Mouse (Mus musculus) lung, embryonic 16.5 days (tissue): ENCODE results near the gene Cbx8. TPM values are rescaled to one million over a fixed set of nuclear protein-coding genes. Genes with fewer than 3 reads are reported as not detected.

Experiments
- ATAC-seq: fragments of 200-750 bp; cut with Nextera tagmentation; 2 replicates; pipeline ENCODE4 v1.8.0; 2017; ENCODE audit warnings: low read depth, mild to moderate bottlenecking, moderate library complexity
- H3K27ac ChIP-seq: fragments of 300-500 bp; sonication (generic); 2 replicates; pipeline ENCODE4 v1.5.1; 2014; ENCODE audit warnings: mild to moderate bottlenecking, control low read depth, low read length
- H3K27me3 ChIP-seq: fragments of 300-500 bp; sonication (generic); 2 replicates; pipeline ENCODE4 v1.6.1; 2014; ENCODE audit warnings: low read depth, low read length, mixed read lengths; ENCODE audit not compliant: control insufficient read depth, insufficient read depth
- H3K36me3 ChIP-seq: fragments of 300-500 bp; sonication (generic); 2 replicates; pipeline ENCODE4 v1.6.1; 2014; ENCODE audit warnings: low read length; ENCODE audit not compliant: control insufficient read depth, insufficient read depth
- H3K4me1 ChIP-seq: fragments of 300-500 bp; sonication (generic); replicated peaks from 2 replicates; pipeline ENCODE4 v1.6.1; 2014; ENCODE audit warnings: low read length, mixed read lengths; ENCODE audit not compliant: control insufficient read depth, insufficient read depth
- H3K4me2 ChIP-seq: fragments of 300-500 bp; sonication (generic); 2 replicates; pipeline ENCODE4 v1.6.1; 2014; ENCODE audit warnings: low read depth, low read length, control low read depth
- H3K4me3 ChIP-seq: fragments of 300-500 bp; sonication (generic); 2 replicates; pipeline ENCODE4 v1.5.1; 2014; ENCODE audit warnings: mild to moderate bottlenecking, low read length, control low read depth
- H3K9ac ChIP-seq: fragments of 300-500 bp; sonication (generic); 2 replicates; pipeline ENCODE4 v1.6.1; 2014; ENCODE audit warnings: low read length, control low read depth
- H3K9me3 ChIP-seq: fragments of 300-500 bp; sonication (generic); 2 replicates; pipeline ENCODE4 v1.6.1; 2016; ENCODE audit warnings: low read length; ENCODE audit not compliant: control insufficient read depth
- WGBS: fragments of 180-500 bp; shearing (Covaris S2); extraction: QIAGEN DNeasy Blood & Tissue Kit; methylation state at CpG from one replicate; pipeline ENCODE4 v1.1.7; 2014; 5-methylcytosine and 5-hydroxymethylcytosine counted together
- polyA plus RNA-seq: library from polyadenylated mRNA; unstranded; fragments of >200 nt; fragmentation: Nextera tagmentation; extraction: Ambion mirVana; gene quantifications from 2 replicates; pipeline ENCODE4 v1.2.1, GENCODE M21; 2015

Cbx8 gene
- polyA plus RNA-seq: 7.7 and 7.9 TPM in 2 replicates

GRCm38 (mm10) chr11:119040600-119041324, at the start of gene Cbx8:
Cbx8 (minus strand) TSS chr11:119040969.
- peak; percentile 95 for ATAC-seq
- Histone ChIP-seq H3K4me1 (peaks cover 51% of the 10 kb centered on the region), H3K27ac (peak within 1 kb of the TSS; percentile 80), H3K36me3 (peaks cover 7% of the 10 kb centered on the region), H3K4me2 (peak within 1 kb of the TSS; percentile 90), H3K9ac (peak within 1 kb of the TSS; percentile 91), H3K9me3 (no peaks in the 10 kb centered on the region), H3K4me3 (peak within 1 kb of the TSS; percentile 79), H3K27me3 (peaks cover 57% of the 10 kb centered on the region)
- 1% methylated on average over 39 of the region's 63 CpGs for WGBS

- under 1% methylated on average over 70 of the region's 75 CpGs for WGBS
- H3K4me1 ChIP-seq: peaks cover 47% of the 10 kb centered on the region
- ATAC-seq: peak; percentile 0; the same call in 1 of the 2 replicates
- no peaks in the 10 kb centered on the region for H3K36me3 ChIP-seq
- peaks cover 10% of the 10 kb centered on the region for H3K27me3 ChIP-seq
- peak overlapping the region; percentile 83 for H3K27ac ChIP-seq
- H3K4me2 ChIP-seq: peak overlapping the region; percentile 95
- no peaks in the 10 kb centered on the region for H3K9me3 ChIP-seq
- peak overlapping the region; percentile 58 for H3K4me3 ChIP-seq
- H3K9ac ChIP-seq: peak overlapping the region; percentile 70
Measured at GRCm38 (mm10) chr11:119090076-119090960, 49.5 kb upstream of the Cbx8 start.

- Histone ChIP-seq H3K9me3 (no peaks in the 10 kb centered on the region), H3K4me1 (peaks cover 48% of the 10 kb centered on the region), H3K9ac (peak overlapping the region; percentile 70), H3K27ac (no peak overlapping the region), H3K4me2 (peak overlapping the region; percentile 95), H3K27me3 (peaks cover 10% of the 10 kb centered on the region), H3K4me3 (peak overlapping the region; percentile 58), H3K36me3 (no peaks in the 10 kb centered on the region)
- 2% methylated on average over 41 of the region's 41 CpGs for WGBS
- no peak for ATAC-seq
Measured at GRCm38 (mm10) chr11:119089235-119090075, 48.7 kb upstream of the Cbx8 start.

- peaks cover 10% of the 10 kb centered on the region for H3K27me3 ChIP-seq
- no peak overlapping the region; the same call in 1 of the 2 replicates for H3K4me2 ChIP-seq
- ATAC-seq: no peak
- H3K9me3 ChIP-seq: no peaks in the 10 kb centered on the region
- peaks cover 56% of the 10 kb centered on the region for H3K4me1 ChIP-seq
- no peak overlapping the region; the same call in 1 of the 2 replicates for H3K4me3 ChIP-seq
- no peaks in the 10 kb centered on the region for H3K36me3 ChIP-seq
- no peak overlapping the region for H3K9ac ChIP-seq
- WGBS: 4% methylated on average over 28 of the region's 28 CpGs
- H3K27ac ChIP-seq: no peak overlapping the region
Measured at GRCm38 (mm10) chr11:119088391-119089234, 47.8 kb upstream of the Cbx8 start.

GRCm38 (mm10) chr11:119087301-119088082, 46.7 kb upstream of the Cbx8 start:
- 0 out of 2 replicates have a peak, but pooled peaks cover under 1% of the 10 kb centered on the region for H3K36me3 ChIP-seq
- peak overlapping the region; percentile 30 for H3K4me3 ChIP-seq
- peaks cover 67% of the 10 kb centered on the region for H3K4me1 ChIP-seq
- peak overlapping the region; percentile 55; the same call in 1 of the 2 replicates for H3K27ac ChIP-seq
- ATAC-seq: no peak
- WGBS: 4% methylated on average over 35 of the region's 35 CpGs
- H3K9ac ChIP-seq: peak overlapping the region; percentile 54
- H3K27me3 ChIP-seq: peaks cover 10% of the 10 kb centered on the region
- H3K4me2 ChIP-seq: peak overlapping the region; percentile 51
- H3K9me3 ChIP-seq: no peaks in the 10 kb centered on the region

GRCm38 (mm10) chr11:119086144-119086971, 45.6 kb upstream of the Cbx8 start, which contains the start of gene Cbx4:
Cbx4 (minus strand) TSS chr11:119086221.
- peak within 1 kb of the TSS; percentile 95 for H3K4me3 ChIP-seq
- H3K27me3 ChIP-seq: peaks cover 10% of the 10 kb centered on the region
- WGBS: under 1% methylated on average over 61 of the region's 67 CpGs
- H3K4me2 ChIP-seq: peak within 1 kb of the TSS; percentile 88
- H3K9ac ChIP-seq: peak within 1 kb of the TSS; percentile 96
- H3K4me1 ChIP-seq: peaks cover 75% of the 10 kb centered on the region
- peak; percentile 89 for ATAC-seq
- H3K36me3 ChIP-seq: peaks cover 10% of the 10 kb centered on the region
- H3K27ac ChIP-seq: peak within 1 kb of the TSS; percentile 99
- H3K9me3 ChIP-seq: no peaks in the 10 kb centered on the region

GRCm38 (mm10) chr11:119085279-119086062, 44.7 kb upstream of the Cbx8 start:
- peaks cover 19% of the 10 kb centered on the region for H3K36me3 ChIP-seq
- H3K9ac ChIP-seq: peak overlapping the region; percentile 96
- peak overlapping the region; percentile 88 for H3K4me2 ChIP-seq
- no peaks in the 10 kb centered on the region for H3K9me3 ChIP-seq
- H3K4me1 ChIP-seq: peaks cover 80% of the 10 kb centered on the region
- peak; percentile 42 for ATAC-seq
- under 1% methylated on average over 56 of the region's 66 CpGs for WGBS
- peak overlapping the region; percentile 99 for H3K27ac ChIP-seq
- H3K27me3 ChIP-seq: peaks cover 10% of the 10 kb centered on the region
- H3K4me3 ChIP-seq: peak overlapping the region; percentile 95
